ENCODE assay signal across 12 mouse cellular contexts in the genomic region with DNA sequence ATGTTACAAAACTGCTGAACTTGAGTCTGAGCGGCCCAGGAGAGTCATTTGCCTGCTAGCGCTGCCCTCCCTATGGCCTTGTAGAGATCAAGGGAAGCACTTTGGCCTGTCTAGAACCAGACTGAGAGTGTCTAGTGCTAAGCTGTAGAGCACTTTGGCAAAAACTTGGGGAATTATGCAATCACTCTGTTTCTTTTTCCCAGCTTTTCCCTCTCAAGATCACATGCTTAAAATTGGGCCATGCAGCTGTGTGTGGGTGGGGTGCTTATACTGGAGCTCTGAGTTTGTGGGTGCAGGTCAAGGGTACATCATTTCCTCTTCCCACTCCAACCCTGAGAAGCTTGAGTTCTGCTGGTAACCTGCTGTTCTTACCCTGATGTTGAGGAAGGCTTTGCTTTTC. TPM values are rescaled to one million over a fixed set of nuclear protein-coding genes. Genes with fewer than 3 reads are reported as not detected.
DNase-seq lines count a peak whose midpoint lies in the region; ATAC-seq and TF ChIP-seq lines count a peak whose summit lies in the region.
"Had no signal": no experiment of that assay in that cellular context is flagged by ENCODE, and none has a peak within 500 bp of the region (broad histone marks: within the 10 kb centered on the region; RNA-seq: fewer than 3 reads in every experiment).

No protein-coding gene starts in this region.

- peak; percentile 68 for TF ChIP-seq EP300 in lung, postnatal 0 days (IDR thresholded peaks at IDR 0.05)

- no peaks in the 10 kb centered on the region for H3K9me3 ChIP-seq in heart, embryonic 12.5 days (replicated peaks)
- no peaks in the 10 kb centered on the region for H3K9me3 ChIP-seq in lung, postnatal 0 days (ENCODE audit: low read length)
- no peaks in the 10 kb centered on the region for H3K9me3 ChIP-seq in hindbrain, embryonic 10.5 days
- H3K9me3 ChIP-seq: embryonic facial prominence, embryonic 12.5 days; liver, embryonic 13.5 days; neural tube, embryonic 12.5 days had no signal

- no peak overlapping the region for H3K9ac ChIP-seq in heart, embryonic 12.5 days
- no peak overlapping the region for H3K9ac ChIP-seq in lung, postnatal 0 days (replicated peaks; ENCODE audit: low read depth)
- H3K9ac ChIP-seq: embryonic facial prominence, embryonic 12.5 days; liver, embryonic 13.5 days; neural tube, embryonic 12.5 days had no signal

- peak; percentile 99 for DNase-seq in heart, adult 11 months
- DNase-seq in urinary bladder, postnatal 14 days (ENCODE audit: low spot score), result peak; percentile 22
- no peak for DNase-seq in urinary bladder, postnatal 4 days (ENCODE audit: low spot score in 2 of 2)
- peak; percentile 75 for DNase-seq in lung, postnatal 0 days (ENCODE audit: low spot score)
- no peak for DNase-seq in hindbrain, embryonic 10.5 days (ENCODE audit: low spot score)
- DNase-seq in testis, postnatal 10 days (ENCODE audit: low spot score), result no peak
- DNase-seq in urinary bladder, postnatal 25 days (ENCODE audit: low spot score), result no peak
- DNase-seq: liver, embryonic 13.5 days had no signal

- peaks cover 15% of the 10 kb centered on the region for H3K4me1 ChIP-seq in heart, embryonic 12.5 days (replicated peaks)
- peaks cover 3% of the 10 kb centered on the region; the same call in 1 of the 2 replicates for H3K4me1 ChIP-seq in lung, postnatal 0 days (ENCODE audit: insufficient read depth, low read depth, low read length)
- no peaks in the 10 kb centered on the region for H3K4me1 ChIP-seq in hindbrain, embryonic 10.5 days (replicated peaks)
- H3K4me1 ChIP-seq: embryonic facial prominence, embryonic 12.5 days; neural tube, embryonic 12.5 days had no signal

- no peak overlapping the region for H3K4me2 ChIP-seq in heart, embryonic 12.5 days
- no peak overlapping the region for H3K4me2 ChIP-seq in lung, postnatal 0 days (replicated peaks; ENCODE audit: low read depth, low read length)
- H3K4me2 ChIP-seq: embryonic facial prominence, embryonic 12.5 days; liver, embryonic 13.5 days; neural tube, embryonic 12.5 days had no signal

- H3K27ac ChIP-seq in heart, embryonic 12.5 days (ENCODE audit: poor library complexity, severe bottlenecking), result no peak overlapping the region
- no peak overlapping the region for H3K27ac ChIP-seq in lung, postnatal 0 days (ENCODE audit: low read length)
- no peak overlapping the region for H3K27ac ChIP-seq in hindbrain, embryonic 10.5 days
- H3K27ac ChIP-seq: embryonic facial prominence, embryonic 12.5 days; hindbrain, postnatal 0 days; liver, embryonic 13.5 days; neural tube, embryonic 12.5 days had no signal

- TF ChIP-seq CTCF in lung, postnatal 0 days (IDR thresholded peaks at IDR 0.05), result no peak

- no peaks in the 10 kb centered on the region for H3K36me3 ChIP-seq in heart, embryonic 12.5 days
- H3K36me3 ChIP-seq in lung, postnatal 0 days (ENCODE audit: insufficient read depth, low read length), result no peaks in the 10 kb centered on the region
- H3K36me3 ChIP-seq in hindbrain, embryonic 10.5 days, result no peaks in the 10 kb centered on the region
- H3K36me3 ChIP-seq: embryonic facial prominence, embryonic 12.5 days; liver, embryonic 13.5 days; neural tube, embryonic 12.5 days had no signal

- no peak for ATAC-seq in heart, embryonic 12.5 days (ENCODE audit: insufficient number of reproducible peaks, low FRiP score)
- ATAC-seq in lung, postnatal 0 days, result peak; percentile 72
- ATAC-seq: hindbrain, postnatal 0 days had no signal

- WGBS in heart, embryonic 12.5 days, result 86% methylated on average over 2 of the region's 2 CpGs
- 60% methylated on average over 2 of the region's 2 CpGs for WGBS in lung, postnatal 0 days
- 86% methylated on average over 2 of the region's 2 CpGs for WGBS in hindbrain, embryonic 10.5 days

- no peaks in the 10 kb centered on the region for H3K27me3 ChIP-seq in heart, embryonic 12.5 days (replicated peaks)
- H3K27me3 ChIP-seq in lung, postnatal 0 days (replicated peaks; ENCODE audit: insufficient read depth, low read length), result no peaks in the 10 kb centered on the region
- no peaks in the 10 kb centered on the region for H3K27me3 ChIP-seq in hindbrain, embryonic 10.5 days (ENCODE audit: insufficient read depth, poor library complexity, severe bottlenecking)
- H3K27me3 ChIP-seq: embryonic facial prominence, embryonic 12.5 days; liver, embryonic 13.5 days; neural tube, embryonic 12.5 days had no signal

- H3K4me3 ChIP-seq in heart, embryonic 12.5 days, result no peak overlapping the region
- H3K4me3 ChIP-seq in lung, postnatal 0 days (ENCODE audit: low read depth, low read length), result no peak overlapping the region
- H3K4me3 ChIP-seq in hindbrain, embryonic 10.5 days, result no peak overlapping the region
- H3K4me3 ChIP-seq: embryonic facial prominence, embryonic 12.5 days; liver, embryonic 13.5 days; neural tube, embryonic 12.5 days had no signal

RNA-seq across cellular contexts. Expression of a gene that starts 32.6 kb away (rescaled TPM):
- not detected in 2 replicates for polyA plus RNA-seq in heart, embryonic 12.5 days (2016; fragmentation: Nextera tagmentation; extraction: Ambion mirVana)
- polyA plus RNA-seq in lung, postnatal 0 days (2015; fragmentation: Nextera tagmentation; extraction: Ambion mirVana), result not detected in 2 replicates
- polyA plus RNA-seq in hindbrain, embryonic 10.5 days (2016; fragmentation: Nextera tagmentation; extraction: Ambion mirVana), result not detected in 2 replicates
- polyA plus RNA-seq: embryonic facial prominence, embryonic 12.5 days; hindbrain, postnatal 0 days; liver, embryonic 13.5 days; neural tube, embryonic 12.5 days had no signal

RNA-seq across cellular contexts. Expression of a gene that starts 38.4 kb away (rescaled TPM):
- not detected in 2 replicates for polyA plus RNA-seq in heart, embryonic 12.5 days (2016; fragmentation: Nextera tagmentation; extraction: Ambion mirVana)
- not detected in 2 replicates for polyA plus RNA-seq in lung, postnatal 0 days (2015; fragmentation: Nextera tagmentation; extraction: Ambion mirVana)
- polyA plus RNA-seq in hindbrain, embryonic 10.5 days (2016; fragmentation: Nextera tagmentation; extraction: Ambion mirVana), result not detected in 2 replicates
- polyA plus RNA-seq: embryonic facial prominence, embryonic 12.5 days; hindbrain, postnatal 0 days; liver, embryonic 13.5 days; neural tube, embryonic 12.5 days had no signal

RNA-seq across cellular contexts. Expression of a gene that starts 44.2 kb away (rescaled TPM):
- polyA plus RNA-seq in heart, embryonic 12.5 days (2016; fragmentation: Nextera tagmentation; extraction: Ambion mirVana), result not detected in 2 replicates
- polyA plus RNA-seq in lung, postnatal 0 days (2015; fragmentation: Nextera tagmentation; extraction: Ambion mirVana), result not detected in 2 replicates
- polyA plus RNA-seq in hindbrain, embryonic 10.5 days (2016; fragmentation: Nextera tagmentation; extraction: Ambion mirVana), result not detected in 2 replicates
- polyA plus RNA-seq: embryonic facial prominence, embryonic 12.5 days; hindbrain, postnatal 0 days; liver, embryonic 13.5 days; neural tube, embryonic 12.5 days had no signal

RNA-seq across cellular contexts. Expression of a gene that starts 50.0 kb away (rescaled TPM):
- not detected in 2 replicates for polyA plus RNA-seq in heart, embryonic 12.5 days (2016; fragmentation: Nextera tagmentation; extraction: Ambion mirVana)
- not detected in 2 replicates for polyA plus RNA-seq in lung, postnatal 0 days (2015; fragmentation: Nextera tagmentation; extraction: Ambion mirVana)
- not detected in 2 replicates for polyA plus RNA-seq in hindbrain, embryonic 10.5 days (2016; fragmentation: Nextera tagmentation; extraction: Ambion mirVana)
- polyA plus RNA-seq: embryonic facial prominence, embryonic 12.5 days; hindbrain, postnatal 0 days; liver, embryonic 13.5 days; neural tube, embryonic 12.5 days had no signal

RNA-seq across cellular contexts. Expression of a gene that starts 55.8 kb away (rescaled TPM):
- polyA plus RNA-seq in heart, embryonic 12.5 days (2016; fragmentation: Nextera tagmentation; extraction: Ambion mirVana), result not detected in 2 replicates
- polyA plus RNA-seq in lung, postnatal 0 days (2015; fragmentation: Nextera tagmentation; extraction: Ambion mirVana), result not detected in 2 replicates
- not detected in 2 replicates for polyA plus RNA-seq in hindbrain, embryonic 10.5 days (2016; fragmentation: Nextera tagmentation; extraction: Ambion mirVana)
- polyA plus RNA-seq: embryonic facial prominence, embryonic 12.5 days; hindbrain, postnatal 0 days; liver, embryonic 13.5 days; neural tube, embryonic 12.5 days had no signal

Comparison
In these comparisons a context has a peak if more than half of its experiments do, and no peak if none do; other contexts are left out.
1. DNase-seq: peak in heart, adult 11 months (single experiment), urinary bladder, postnatal 14 days (single experiment) and lung, postnatal 0 days (single experiment); none in urinary bladder, postnatal 4 days (0 of 2), hindbrain, embryonic 10.5 days (single experiment), testis, postnatal 10 days (single experiment) and urinary bladder, postnatal 25 days (single experiment).